Mouse (Mus musculus) small intestine, adult 2 months (tissue): ENCODE measurements around the gene Cic.

ENCODE experiments used
- CTCF ChIP-seq: fragments of 200-500 bp; IDR thresholded peaks from 2 replicates; pipeline ENCODE4 v1.5.1; 2012; ENCODE audit warnings: low read depth, mild to moderate bottlenecking, control low read depth, inconsistent platforms, low read length, moderate library complexity, mixed read lengths; ENCODE audit not compliant: insufficient replicate concordance, insufficient read length; ENCODE audit errors: extremely low read depth
- POLR2A ChIP-seq: fragments of 200-500 bp; IDR thresholded peaks from 2 replicates; pipeline ENCODE4 v1.6.1; 2012; ENCODE audit warnings: low read depth, mild to moderate bottlenecking, control low read depth, inconsistent platforms, low read length, moderate library complexity

DNA sequence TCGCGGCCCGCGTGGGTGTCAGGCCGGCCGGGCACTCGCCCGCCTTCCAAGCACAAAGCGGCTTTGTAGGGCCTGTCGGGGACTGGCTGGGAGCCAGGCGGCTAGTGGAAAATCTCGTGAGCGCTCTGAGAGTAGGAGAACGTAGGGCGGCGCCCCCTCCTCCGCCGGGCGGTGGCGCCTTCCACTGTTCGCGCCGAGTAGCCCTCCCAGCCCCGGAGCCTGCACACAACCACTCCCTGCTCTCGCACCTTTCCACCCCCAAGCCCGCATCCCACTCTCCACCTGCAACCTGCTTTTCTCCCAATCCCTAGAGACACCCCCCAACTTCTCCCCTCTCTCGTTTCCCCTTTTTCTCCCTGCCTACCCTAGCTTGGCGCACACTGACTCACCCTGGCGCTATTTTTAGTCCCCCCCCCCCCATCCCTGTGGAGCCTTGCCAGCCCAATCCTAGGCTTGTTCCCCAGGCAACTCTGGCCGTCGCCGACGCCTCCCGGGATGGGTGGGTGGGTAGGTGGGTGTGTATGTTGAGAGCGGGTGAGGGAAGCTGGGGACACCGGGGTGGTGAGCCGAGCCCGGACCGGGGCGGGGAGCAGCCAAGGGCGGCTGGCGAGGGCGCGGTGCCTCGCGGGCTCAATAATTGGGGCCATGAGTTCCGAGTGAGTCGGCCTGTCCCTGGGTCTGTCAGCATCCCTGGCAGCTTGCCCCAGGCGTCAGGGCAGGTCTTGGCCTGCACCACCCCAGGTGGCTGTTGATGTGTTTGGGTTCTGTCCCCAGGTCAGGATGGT, 11.8 kb downstream of the Cic start:
- no peak for TF ChIP-seq CTCF
- TF ChIP-seq POLR2A = no peak
